27 mouse cellular contexts compared by ENCODE assay signal in genomic region chr17:86900564-86900963, GRCm38 (mm10). TPM values are rescaled to one million over a fixed set of nuclear protein-coding genes. Genes with fewer than 3 reads are reported as not detected.
"Had no signal": no experiment of that assay in that cellular context is flagged by ENCODE, and none has a peak within 500 bp of the region (broad histone marks: within the 10 kb centered on the region; RNA-seq: fewer than 3 reads in every experiment).

No protein-coding gene starts in this region.

- H3K27me3 ChIP-seq: neural tube, embryonic 13.5 days; neural tube, embryonic 15.5 days had no signal

- ATAC-seq: midbrain, embryonic 16.5 days had no signal

- H3K9me3 ChIP-seq: midbrain, embryonic 10.5 days; midbrain, embryonic 12.5 days; neural tube, embryonic 13.5 days; neural tube, embryonic 15.5 days had no signal

- DNase-seq: lung, adult 18-20 months; lung, embryonic 14.5 days; lung, postnatal 10 days; lung, postnatal 4 days; retina, postnatal 1 day; right cerebral cortex, adult 18-20 months; right cerebral cortex, postnatal 25 days; right cerebral cortex, postnatal 4 days; spleen, adult 18-20 months; thymus, adult 18-20 months; thymus, postnatal 14 days; thymus, postnatal 36 days had no signal

- H3K4me2 ChIP-seq: lung, embryonic 14.5 days; midbrain, embryonic 12.5 days; neural tube, embryonic 13.5 days; neural tube, embryonic 15.5 days had no signal

- H3K27ac ChIP-seq: midbrain, embryonic 10.5 days; midbrain, embryonic 12.5 days; neural tube, embryonic 13.5 days; neural tube, embryonic 15.5 days had no signal

- H3K9ac ChIP-seq: lung, embryonic 14.5 days; midbrain, embryonic 12.5 days; neural tube, embryonic 13.5 days; neural tube, embryonic 15.5 days had no signal

- H3K36me3 ChIP-seq: midbrain, embryonic 10.5 days; midbrain, embryonic 12.5 days; neural tube, embryonic 13.5 days; neural tube, embryonic 15.5 days had no signal

- H3K4me3 ChIP-seq: midbrain, embryonic 10.5 days; midbrain, embryonic 12.5 days; myocyte; neural tube, embryonic 13.5 days; neural tube, embryonic 15.5 days had no signal

RNA-seq across cellular contexts. Expression of gene Tmem247, which starts 16.6 kb away (rescaled TPM):
- total RNA-seq: megakaryocyte, adult 5-6 weeks; megakaryocyte-erythroid progenitor cell, adult 5-6 weeks had no signal
- polyA plus RNA-seq: lung, embryonic 14.5 days; lung, embryonic 16.5 days; midbrain, embryonic 10.5 days; midbrain, embryonic 12.5 days; midbrain, embryonic 14.5 days; midbrain, embryonic 16.5 days; myocyte; neural tube, embryonic 11.5 days; neural tube, embryonic 13.5 days; neural tube, embryonic 15.5 days; small intestine, adult 2 months; stomach, embryonic 14.5 days; stomach, embryonic 16.5 days; thymus, postnatal 0 days had no signal

RNA-seq across cellular contexts. Expression of gene Atp6v1e2, which starts 47.1 kb away (rescaled TPM):
- total RNA-seq: megakaryocyte, adult 5-6 weeks; megakaryocyte-erythroid progenitor cell, adult 5-6 weeks had no signal
- polyA plus RNA-seq: lung, embryonic 14.5 days; lung, embryonic 16.5 days; midbrain, embryonic 10.5 days; midbrain, embryonic 14.5 days; midbrain, embryonic 16.5 days; myocyte; neural tube, embryonic 11.5 days; neural tube, embryonic 13.5 days; neural tube, embryonic 15.5 days; small intestine, adult 2 months; stomach, embryonic 14.5 days; thymus, postnatal 0 days had no signal
